Mouse (Mus musculus) naive thymus-derived CD4-positive, alpha-beta T cell, adult 2 months (primary cell): ENCODE measurements around the gene B3gat3.
A peak's percentile ranks its signal among the peaks of the same experiment; 100 is the strongest.

Source experiments
- DNase-seq: peaks from one replicate; pipeline ENCODE4 v3.0.0-alpha.2; 2011; ENCODE audit warnings: low read depth

B3gat3 gene

DNA sequence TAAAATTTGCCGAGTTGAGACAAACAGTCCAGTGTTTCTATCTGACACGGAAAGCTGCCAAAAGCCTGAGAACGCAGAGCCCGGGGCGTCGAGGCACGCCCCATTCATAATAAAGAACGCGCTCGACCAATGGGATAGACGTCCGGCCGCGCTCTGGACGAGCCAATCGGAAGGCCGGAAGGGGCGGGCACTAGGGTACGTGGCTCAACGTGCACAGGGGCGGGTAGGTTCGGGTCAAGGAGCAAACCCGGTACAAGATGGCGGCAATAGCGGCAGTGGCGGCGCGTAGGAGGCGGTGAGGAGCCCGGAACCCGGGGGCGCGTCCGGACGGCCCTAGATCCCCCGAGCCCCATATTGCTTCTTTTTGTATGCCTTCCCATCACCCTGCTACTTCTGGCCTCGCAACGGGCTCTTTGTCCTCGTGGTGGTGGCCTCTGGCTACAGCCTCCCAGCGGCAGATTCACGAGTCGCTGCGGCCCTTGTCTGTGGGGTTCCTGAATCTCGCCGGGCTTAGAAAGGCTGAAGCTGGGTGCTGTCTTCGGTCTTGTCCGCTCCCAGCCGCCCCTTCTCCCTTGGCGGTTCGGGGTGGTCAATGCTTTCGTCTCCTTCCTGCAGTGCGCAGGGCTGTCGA, 22.2 kb upstream of the B3gat3 start, which contains the start of gene Ganab:
TSS of gene Ganab (plus strand) at position 207 of the 631 bp plus-strand sequence.
- peak; percentile 96 for DNase-seq

DNA sequence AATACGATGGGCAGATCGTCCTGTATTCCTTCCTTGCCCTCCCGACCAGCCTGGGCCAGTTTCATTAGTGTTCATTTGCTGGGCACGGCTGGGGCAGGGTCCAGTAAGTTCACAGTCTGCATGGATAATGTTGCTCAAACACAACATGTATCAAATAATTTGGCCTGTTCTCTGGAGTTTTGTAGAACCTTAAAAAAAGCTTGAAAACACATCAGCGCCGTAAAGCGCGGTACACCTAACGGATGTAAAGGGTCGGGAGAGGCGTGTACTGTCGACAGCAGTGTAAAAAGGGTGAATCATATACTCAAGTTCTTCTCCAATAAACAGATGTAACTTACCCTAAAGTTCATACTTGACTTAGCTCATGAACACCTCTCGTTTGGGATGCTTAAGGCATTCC, 21.6 kb upstream of the B3gat3 start:
- DNase-seq = peak; percentile 52

DNA sequence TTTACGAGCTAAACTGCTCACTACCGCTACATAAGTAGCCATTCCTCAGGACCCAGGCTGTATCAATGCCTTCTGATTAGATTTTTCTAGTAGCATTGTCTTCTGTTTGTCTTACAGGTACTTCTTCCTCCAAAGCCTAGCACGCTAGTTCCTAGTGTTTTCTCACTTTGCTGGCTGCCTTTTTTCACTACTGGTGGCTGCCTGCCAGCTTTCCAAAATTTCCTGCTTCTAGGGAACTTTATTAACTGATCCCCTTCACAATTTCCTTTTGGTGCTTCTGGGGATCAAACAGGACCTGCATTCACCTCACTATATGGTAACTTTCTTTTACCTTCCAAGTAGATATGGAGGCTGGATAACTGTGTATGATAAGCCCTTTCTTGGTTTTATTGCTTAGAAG, 21.1 kb upstream of the B3gat3 start:
- DNase-seq = no peak

DNA sequence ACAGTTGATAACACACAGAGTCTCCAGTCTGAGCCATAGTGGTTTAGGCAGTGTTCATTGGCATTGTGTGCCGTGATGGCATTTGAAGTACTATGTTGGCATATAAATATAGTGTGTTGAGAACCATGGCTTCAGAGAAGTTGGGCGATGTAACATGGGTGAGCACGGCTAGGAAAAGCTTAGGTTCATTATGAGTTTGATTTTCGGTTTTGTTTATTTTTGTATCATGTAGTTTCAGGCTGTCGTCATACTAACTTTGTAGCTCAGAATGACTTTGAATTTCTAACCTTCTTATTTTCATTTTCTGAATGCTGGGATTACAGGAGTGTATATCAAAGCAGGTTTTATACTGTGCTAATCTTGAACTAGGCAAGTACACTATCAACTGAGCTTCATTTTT, 16.8 kb upstream of the B3gat3 start:
- no peak for DNase-seq

DNA sequence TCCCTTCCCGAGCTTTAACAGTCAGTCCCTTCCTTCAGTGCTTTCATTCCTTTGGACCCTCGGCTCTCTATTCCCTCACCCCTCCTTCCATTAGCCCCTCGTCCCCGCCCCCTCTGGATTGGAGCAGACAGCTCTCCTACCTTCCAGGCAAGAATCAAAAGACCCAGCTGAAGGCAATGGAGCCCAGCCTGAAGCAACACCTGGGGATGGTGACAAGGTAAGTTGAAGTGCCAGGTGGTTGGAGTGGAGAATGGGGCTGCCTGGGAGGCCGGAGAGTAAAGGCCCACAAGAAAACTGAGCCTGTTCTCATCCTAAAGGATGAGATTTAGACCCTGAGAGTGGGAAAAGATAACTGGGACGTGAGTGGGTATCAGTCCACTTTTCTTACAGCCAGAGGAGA, 11.6 kb upstream of the B3gat3 start:
- no peak for DNase-seq

DNA sequence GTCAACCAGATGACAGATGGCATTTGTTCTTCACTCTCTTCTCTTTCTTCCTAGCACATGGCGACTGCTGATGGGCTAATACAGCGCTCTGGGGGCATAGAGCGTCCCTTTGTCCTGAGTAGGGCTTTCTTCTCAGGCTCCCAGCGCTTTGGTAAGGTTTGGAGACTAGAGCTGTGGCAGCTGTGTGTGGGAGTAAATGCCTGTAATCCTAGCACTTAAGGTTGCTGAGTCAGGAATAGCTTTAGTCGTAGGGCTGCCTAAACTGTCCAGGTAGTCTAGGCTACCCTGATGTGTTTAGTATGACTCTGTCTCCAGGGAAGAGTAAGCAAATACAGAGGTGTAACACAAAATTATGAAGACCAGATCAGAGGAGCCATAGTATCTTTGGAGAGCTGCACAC, 8.4 kb upstream of the B3gat3 start:
- no peak for DNase-seq

DNA sequence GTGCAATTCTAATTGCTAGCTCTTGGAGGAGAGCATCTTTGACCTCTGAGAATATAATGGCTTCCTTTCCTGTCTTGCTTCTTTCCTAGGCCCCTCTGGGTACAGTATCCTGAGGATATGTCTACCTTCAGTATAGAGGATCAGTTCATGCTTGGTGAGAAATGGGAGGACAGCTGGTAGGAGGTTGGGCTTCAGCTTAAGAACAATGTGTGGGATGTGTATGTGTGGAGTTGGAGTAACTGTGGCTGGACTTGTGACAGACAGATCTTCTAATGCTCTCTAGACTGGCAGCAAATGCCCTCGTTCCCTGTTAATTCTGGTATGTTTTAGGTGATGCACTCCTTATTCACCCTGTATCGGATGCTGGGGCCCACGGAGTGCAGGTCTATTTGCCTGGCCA, 6.0 kb upstream of the B3gat3 start:
- DNase-seq = no peak

DNA sequence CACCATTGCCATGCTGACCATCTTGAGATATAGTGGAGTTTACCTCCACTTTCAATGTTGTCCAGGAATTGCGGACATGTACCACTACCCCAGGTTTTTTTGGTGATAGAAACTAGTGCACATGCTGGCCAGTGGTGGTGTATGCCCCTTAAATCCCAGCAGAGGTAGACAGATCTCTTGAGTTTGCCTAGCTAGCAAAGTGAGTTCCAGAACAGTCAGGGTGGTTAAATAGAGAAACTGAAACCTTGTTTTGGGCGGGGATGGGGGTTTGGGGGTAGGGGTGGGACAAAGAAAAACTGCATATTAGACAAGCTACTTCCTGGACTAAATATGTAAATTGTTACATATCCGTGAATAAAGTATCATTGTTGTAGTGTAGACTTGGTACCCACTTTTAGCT, 1.2 kb upstream of the B3gat3 start:
- DNase-seq = peak; percentile 22

DNA sequence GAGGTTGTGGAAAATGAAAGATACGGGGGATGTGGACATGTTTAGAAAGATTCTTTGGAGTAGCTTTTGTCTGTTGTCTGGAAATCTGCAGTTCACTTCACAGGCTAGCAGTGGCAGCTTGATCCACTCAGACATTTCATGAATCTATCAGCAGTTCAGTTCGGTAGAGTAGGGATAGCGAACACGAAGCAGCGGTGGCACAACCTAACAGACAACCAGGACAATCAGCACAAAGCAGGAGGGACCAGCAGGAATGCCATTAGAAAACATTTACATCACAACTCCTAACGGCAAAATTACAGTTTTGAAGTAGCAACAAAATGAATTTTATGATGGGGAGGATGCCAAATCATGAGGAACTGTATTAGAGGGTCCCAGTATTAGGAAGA, 496 bp upstream of the B3gat3 start:
- DNase-seq = no peak

DNA sequence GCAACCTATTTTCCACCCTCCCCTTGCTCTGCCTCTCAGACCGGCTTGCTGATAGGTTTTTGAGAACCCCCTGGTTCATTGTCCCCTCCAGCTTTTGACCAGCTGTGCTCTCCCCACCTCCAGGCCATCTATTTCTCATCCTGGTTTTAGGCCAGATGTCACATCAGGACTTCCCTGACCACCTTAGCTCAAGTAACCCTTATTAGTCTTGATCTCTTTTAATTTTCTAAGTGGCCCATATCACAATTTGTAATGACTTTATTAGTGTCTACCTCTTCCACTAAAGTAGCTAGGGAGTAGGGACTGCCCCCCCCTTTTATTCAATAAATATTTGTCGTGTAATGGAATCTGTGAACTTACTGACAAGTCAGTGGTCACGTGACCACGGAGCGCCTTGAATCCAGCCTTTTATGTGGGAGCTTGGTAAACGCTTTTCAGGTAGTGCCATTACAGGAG, 690 bp downstream of the B3gat3 start:
- peak; percentile 80 for DNase-seq

DNA sequence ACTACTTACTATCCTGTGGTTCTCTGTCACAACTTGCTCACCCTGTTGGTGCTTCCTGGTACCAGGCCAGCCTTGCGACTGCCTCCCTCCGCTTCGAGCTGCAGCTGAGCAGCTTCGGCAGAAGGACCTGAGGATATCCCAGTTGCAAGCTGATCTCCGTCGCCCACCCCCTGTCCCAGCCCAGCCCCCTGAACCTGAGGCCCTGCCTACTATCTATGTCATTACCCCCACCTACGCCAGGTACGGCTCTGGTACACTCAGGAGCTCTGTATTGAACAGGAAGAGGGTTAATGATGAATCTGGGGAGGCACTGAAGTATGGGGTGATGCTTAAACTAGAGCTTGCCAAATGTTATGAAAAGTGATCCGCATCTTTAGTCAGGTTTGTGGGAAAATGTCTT, 1.6 kb downstream of the B3gat3 start:
- peak; percentile 35 for DNase-seq

DNA sequence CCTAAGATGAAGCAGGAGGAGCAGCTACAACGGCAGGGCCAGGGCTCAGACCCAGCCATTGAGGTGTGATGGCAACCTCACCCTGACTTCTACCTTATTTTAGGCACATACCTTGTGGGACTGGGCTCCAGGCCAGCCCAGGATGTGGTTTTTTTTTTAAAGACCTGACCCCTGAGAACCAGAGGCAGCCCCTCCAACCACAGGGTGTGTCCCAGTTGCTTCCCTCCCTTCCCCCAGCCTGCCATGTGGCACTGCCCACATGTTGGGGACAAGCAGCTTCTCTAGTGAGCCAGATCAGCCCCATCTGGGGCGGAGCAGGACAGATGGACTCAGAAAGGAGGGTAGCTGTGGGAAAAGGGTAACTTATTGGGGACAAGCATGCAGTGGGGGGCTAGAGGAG, 6.6 kb downstream of the B3gat3 start:
- no peak for DNase-seq

DNA sequence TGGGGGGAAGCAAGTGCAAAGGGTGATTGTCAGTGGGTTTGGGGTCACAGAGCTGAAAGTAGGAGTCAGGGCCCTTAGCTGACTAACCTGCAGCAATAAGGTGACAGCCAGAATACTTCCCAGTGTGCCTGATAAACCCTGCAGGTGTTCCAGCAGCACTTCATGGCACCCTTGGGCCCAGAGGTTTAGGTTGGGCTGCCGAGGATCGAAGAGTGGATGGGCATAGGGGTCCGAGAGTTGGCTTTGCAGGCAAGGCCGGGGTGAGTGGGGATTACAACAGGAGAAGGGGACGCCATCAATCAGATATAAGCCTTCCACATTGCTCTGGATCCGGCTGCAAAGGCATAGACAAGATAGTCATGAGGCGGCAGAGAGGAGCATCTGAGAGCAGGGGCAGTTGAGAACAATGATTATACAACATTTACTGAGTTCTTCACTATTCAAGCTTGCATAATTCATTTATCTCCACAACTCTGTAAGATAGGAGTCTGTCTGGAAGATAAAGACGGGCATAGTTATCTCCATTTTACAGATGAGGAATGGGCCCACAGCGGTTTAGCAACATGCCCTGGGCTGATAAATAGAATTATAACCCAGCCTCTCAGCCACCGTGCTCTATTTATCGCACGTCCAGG, 7.8 kb downstream of the B3gat3 start:
- no peak for DNase-seq

DNA sequence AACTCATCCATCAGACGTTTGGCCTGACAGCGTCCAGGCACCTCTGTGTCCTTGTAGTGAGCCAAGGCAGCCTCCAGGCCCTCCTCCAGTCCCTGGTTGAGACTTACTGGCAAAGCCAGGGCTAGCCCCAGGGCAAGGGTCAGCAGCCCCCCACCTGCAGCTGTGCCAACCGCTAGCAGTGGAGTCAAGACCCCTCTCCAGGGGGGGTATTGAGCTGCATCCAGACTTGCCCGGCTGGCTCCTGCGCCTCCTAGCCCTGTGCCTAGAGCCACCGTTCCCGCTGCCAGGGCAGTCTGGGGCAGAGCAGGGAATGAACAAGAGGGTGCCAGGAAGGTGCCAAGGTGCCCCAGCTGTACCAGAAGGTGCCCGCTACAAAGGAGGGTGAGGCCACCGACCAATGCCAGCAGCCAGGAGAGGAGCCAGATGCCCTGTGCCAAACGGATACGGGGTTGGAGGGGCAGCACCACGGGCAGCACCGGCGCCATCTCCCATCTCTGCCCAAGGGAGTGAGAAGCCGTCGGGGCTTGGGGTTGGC, 8.6 kb downstream of the B3gat3 start:
- no peak for DNase-seq

DNA sequence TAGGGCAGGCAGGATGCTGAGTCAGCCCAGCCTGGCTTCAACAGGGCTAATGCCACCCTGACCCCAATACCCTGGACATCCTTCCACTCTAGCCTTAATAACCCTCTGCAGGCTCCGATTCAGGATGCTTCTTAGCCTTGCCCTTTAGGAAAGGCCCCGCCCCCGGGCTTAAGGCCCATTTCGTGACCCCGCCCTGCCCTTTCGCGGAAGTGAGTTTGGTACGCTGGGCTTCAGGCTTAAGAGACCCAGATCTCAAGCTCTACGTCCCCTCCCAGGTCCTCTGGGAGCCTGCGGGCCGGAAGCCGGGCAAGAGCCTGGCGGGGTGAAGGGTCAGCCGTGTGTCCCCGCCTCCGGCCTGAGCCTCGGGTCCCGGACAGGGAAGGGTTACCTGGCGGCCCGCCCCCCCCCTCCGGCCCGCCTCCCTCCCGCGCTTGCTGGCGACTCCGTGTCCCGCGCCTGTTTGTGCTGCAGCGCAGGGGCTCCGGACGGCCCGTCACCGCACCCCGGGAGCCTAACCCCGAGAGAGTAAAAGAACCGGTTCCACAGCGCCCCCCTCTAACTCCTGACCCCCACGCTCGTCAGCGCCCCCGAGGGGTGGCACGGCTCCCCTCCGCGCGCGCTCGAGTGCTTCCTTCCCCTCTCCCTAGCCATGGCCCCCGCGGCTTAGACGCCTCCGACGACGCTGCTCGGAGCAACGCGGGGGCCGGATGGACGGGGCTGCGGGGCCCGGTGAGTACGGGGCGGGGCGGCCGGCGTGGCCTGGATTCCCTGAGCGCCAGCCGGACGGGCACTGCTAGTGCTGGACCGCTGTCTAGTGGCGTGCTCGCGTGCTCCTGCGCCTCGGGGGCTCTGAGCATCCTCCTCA, 9.3 kb downstream of the B3gat3 start, which contains the start of the genes Rom1 and Eml3:
TSS of gene Rom1 (minus strand) at position 133 of the 865 bp plus-strand sequence.
TSS of gene Eml3 (plus strand) at position 329 of the 865 bp plus-strand sequence.
- DNase-seq = peak; percentile 84

DNA sequence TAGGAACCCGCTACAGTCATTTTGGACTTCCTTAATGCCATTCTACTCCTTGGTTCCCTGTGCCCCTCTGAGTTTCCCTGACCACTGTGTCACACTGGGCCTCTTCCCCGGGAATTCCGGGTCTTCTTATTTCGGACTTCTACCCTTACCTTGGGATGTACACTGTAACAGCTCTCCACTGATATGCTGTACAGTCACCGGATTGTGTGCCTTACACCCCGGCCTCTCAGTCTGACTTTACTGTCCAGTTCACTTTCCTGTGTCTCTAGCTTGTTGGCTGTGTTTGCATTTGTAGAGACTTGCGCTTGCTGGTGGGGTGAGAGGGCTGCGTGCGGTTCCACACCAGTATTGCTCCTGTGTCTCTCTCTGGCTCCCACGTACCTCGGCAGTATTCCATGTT, 9.9 kb downstream of the B3gat3 start:
- DNase-seq = no peak

DNA sequence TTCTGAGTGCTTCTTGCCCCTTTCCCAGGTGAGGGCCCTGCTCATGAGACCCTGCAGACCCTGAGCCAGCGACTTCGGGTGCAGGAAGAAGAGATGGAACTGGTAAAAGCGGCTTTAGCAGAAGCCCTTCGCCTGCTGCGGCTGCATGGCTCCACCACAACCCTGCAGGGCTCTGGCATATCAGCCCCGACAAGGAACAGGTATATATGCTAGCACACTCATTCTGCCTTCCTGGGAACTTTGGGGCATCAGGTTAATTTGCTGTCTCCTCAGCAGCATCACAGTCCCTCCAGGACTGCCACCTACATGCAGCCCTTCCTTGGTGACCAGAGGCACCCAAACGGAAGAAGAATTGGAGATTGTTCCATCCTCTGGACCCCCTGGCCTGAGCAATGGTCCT, 10.6 kb downstream of the B3gat3 start:
- no peak for DNase-seq

DNA sequence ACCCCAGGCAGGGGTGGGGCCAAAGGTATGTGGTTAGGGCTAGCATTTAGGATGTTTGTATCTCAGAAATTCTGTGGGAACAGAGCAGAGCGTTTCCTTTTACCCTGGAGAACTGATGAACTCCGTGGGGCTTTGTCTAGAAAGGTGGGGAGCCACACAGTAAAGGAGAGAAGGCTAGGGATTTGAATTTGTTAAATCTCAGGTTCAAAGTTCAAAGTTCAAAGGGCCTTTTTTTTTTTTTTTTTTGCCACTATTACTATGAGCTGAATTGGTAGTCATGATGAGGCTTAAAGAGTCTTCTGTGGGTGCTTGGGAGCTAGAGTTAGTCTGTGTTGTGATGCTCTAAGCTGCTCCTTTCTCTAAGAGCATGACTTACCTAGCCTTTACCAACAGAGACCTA, 16.6 kb downstream of the B3gat3 start:
- DNase-seq = no peak

DNA sequence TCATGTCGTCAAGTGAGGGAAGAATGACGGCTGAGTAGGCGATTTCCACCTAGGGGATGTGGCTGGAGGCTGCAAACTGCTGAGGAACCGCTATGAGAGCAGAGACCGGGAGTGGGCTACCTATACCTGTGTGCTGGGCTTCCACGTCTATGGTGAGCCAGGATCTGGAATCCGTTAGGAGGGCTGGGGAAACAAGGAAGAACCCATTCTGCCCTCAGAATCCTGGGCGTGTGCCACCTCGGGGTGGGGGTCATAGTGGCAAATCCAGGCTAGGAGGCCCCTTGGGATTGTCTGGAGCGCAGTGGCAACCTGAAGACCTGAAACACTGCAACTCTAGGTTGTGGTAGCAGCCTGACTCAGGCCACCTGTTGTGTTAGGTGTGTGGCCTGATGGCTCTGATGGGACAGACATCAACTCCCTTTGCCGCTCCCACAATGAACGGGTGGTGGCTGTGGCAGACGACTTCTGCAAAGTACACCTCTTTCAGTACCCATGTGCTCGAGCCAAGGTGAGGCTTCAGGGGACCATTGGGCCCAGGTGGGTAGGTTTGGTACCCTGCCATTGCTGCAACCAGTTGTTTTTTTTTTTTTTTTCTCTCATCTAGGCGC, 20.5 kb downstream of the B3gat3 start:
- no peak for DNase-seq

DNA sequence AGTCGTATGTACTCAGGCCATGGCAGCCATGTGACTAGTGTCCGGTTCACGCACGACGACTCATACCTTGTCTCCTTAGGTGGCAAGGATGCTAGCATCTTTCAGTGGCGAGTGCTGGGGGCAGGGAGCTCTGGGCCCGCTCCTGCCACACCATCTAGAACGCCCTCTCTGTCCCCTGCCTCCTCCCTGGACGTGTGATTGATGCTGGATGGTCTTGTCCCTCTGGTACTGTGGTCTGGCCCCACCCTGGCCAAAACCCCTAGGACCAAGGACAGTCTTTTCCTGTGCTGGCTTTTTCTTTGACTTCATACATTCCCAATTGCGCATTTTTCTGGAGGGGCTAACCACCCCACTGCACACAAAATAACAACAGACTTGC, 21.0 kb downstream of the B3gat3 start:
- no peak for DNase-seq

DNA sequence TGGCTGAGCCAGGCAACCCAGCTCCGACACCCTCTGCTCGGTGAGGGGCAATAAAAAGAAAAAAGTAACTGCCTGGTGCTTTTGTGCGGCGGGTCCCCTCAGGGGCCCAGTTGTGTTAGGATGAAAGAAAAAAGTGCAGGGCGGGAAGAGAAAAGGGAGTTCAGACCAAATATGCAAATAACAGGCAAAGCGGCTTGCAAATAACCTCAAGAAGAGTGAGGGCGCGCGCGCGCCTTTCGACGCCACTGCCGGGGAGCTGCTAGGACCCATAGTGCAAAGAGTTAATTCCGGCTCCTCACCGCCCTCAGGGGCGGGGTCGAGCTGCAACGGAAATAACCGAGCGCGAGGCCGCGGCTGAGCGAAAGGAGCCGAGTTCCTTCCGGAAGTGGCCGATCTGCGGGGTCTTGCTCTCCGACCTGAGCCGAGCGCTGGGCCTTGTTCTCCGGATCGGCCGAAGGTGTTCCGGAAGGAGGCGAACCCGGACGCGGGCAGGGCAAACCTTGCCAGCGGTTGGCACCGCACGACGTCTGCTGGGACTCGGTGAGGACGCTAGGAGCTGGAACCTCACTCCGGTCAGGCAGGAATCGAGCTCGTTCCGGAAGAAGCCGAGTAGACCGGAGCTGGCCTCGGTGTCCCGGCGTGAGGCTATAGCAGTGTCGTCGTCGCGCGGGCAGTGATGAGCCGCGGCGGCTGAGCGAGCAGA, 21.5 kb downstream of the B3gat3 start, which contains the start of gene Mta2:
TSS of gene Mta2 (plus strand) at position 361 of the 703 bp plus-strand sequence.
- peak; percentile 98 for DNase-seq
